Mouse (Mus musculus): Measurements from ENCODE around the gene Sec24c. TPM values are rescaled to one million over a fixed set of nuclear protein-coding genes. Genes with fewer than 3 reads are reported as not detected.

The Sec24c gene
- total and polyA plus RNA-seq, 3 experiments: 98.2 to 133 (median 106) TPM

DNA sequence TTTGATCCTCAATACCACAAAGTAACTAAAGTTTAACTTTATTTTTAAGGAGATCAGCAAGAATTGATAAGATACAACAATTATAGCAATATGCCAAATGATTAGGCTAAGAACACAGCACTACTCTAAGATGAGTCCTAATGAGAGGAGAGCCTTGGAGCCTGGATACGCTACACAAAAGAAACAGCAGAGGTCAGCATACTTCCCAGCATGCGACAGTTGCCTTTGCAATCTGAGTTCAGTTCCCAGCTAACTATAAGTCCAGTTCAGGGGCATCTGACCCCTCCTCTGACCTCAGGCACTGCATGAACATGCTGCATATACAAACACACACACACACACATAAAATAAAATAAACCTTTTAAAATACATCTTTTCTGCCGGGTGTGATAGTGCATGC is 28.6 kb upstream of the Sec24c start:
- DNase-seq: no peak
- WGBS: 47% methylated on average over 3 of the region's 3 CpGs
- Histone ChIP-seq H3K27me3 (ENCODE audit: control insufficient read depth, insufficient read depth, low read length) (no peaks in the 10 kb centered on the region), H3K9ac (ENCODE audit: low read depth, low read length) (no peak overlapping the region), H3K4me1 (ENCODE audit: control insufficient read depth, insufficient read depth, low read length) (no peaks in the 10 kb centered on the region; the same call in 1 of the 2 replicates), H3K79me2 (replicated peaks; ENCODE audit: control insufficient read depth, insufficient read depth, low read length) (no peaks in the 10 kb centered on the region), H3K36me3 (ENCODE audit: control insufficient read depth, insufficient read depth, low read length) (peaks cover 2% of the 10 kb centered on the region), H3K4me3 (no peak overlapping the region), H3K27ac (no peak overlapping the region)
- intact Hi-C loops (cut with DNase I): loop anchor here (10.0 kb wide), 1 partner anchor 251 kb away; the partner anchor contains the start of gene Mrps16
- TF ChIP-seq CTCF (IDR thresholded peaks at IDR 0.05) (peak; percentile 34), EP300 (IDR thresholded peaks at IDR 0.05; ENCODE audit: insufficient read depth, low read depth, low read length) (no peak)

DNA sequence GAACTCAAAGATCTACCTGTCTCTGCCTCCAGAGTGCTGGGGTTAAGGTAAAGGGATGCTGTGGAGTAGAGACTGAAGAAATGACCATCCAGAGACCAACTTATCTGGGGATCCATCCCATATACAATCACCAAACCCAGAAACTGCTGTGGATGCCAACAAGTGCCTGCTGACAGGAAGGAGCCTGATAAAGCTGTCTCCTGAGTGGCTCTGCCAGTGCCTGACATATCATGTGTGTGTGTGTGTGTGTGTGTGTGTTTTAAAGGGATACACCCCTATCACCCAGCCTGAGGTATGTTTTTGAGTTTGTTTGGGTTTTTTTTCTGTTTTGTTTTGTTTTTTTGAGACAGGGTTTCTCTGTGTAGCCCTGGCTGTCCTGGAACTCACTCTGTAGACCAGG is 27.7 kb upstream of the Sec24c start:
- Histone ChIP-seq H3K79me2 (replicated peaks; ENCODE audit: control insufficient read depth, insufficient read depth, low read length) (no peaks in the 10 kb centered on the region), H3K9ac (ENCODE audit: low read depth, low read length) (no peak overlapping the region), H3K4me1 (ENCODE audit: control insufficient read depth, insufficient read depth, low read length) (no peaks in the 10 kb centered on the region; the same call in 1 of the 2 replicates), H3K4me3 (no peak overlapping the region), H3K27ac (no peak overlapping the region), H3K27me3 (ENCODE audit: control insufficient read depth, insufficient read depth, low read length) (no peaks in the 10 kb centered on the region), H3K36me3 (ENCODE audit: control insufficient read depth, insufficient read depth, low read length) (peaks cover 2% of the 10 kb centered on the region)
- no peak for TF ChIP-seq EP300 (IDR thresholded peaks at IDR 0.05; ENCODE audit: insufficient read depth, low read depth, low read length)
- TF ChIP-seq CTCF (IDR thresholded peaks at IDR 0.05): no peak
- TF ChIP-seq POLR2A (IDR thresholded peaks at IDR 0.05; ENCODE audit: insufficient read depth, low read depth, low read length): no peak
- intact Hi-C loops (cut with DNase I): loop anchor here (10.0 kb wide), 1 partner anchor 252 kb away; the partner anchor contains the start of gene Mrps16
- no peak for DNase-seq

DNA sequence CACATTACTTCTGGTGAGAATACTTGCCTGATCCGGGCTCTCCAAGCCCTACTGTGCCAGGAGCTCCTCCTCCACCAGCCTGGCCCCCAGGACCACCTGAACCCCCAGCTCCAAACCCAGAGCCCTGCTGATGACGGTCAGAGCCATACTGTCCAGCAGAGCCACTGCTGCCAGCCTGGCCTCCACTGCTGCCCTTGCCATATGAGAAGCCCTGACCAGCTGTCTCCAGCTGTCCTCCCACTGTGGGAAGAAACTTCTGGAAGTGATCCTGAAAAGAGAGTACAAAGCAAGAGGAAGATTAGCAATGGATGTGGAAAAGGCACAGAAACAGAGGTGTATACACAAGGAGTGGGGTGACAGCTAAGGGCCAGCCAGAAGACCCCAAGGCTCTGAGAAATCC is 23.1 kb upstream of the Sec24c start:
- Histone ChIP-seq H3K27ac (no peak overlapping the region; the same call in 1 of the 2 replicates), H3K27me3 (ENCODE audit: control insufficient read depth, insufficient read depth, low read length) (no peaks in the 10 kb centered on the region), H3K9ac (ENCODE audit: low read depth, low read length) (no peak overlapping the region), H3K79me2 (replicated peaks; ENCODE audit: control insufficient read depth, insufficient read depth, low read length) (no peaks in the 10 kb centered on the region), H3K36me3 (ENCODE audit: control insufficient read depth, insufficient read depth, low read length) (no peaks in the 10 kb centered on the region), H3K4me3 (no peak overlapping the region), H3K4me1 (ENCODE audit: control insufficient read depth, insufficient read depth, low read length) (peaks cover 3% of the 10 kb centered on the region)
- intact Hi-C loops (cut with DNase I): no loop called here
- no peak for TF ChIP-seq EP300 (IDR thresholded peaks at IDR 0.05; ENCODE audit: insufficient read depth, low read depth, low read length)
- no peak for TF ChIP-seq CTCF (IDR thresholded peaks at IDR 0.05)
- TF ChIP-seq POLR2A (IDR thresholded peaks at IDR 0.05; ENCODE audit: insufficient read depth, low read depth, low read length): no peak
- peak; percentile 33 to 59 for DNase-seq
- 78% methylated on average over 2 of the region's 2 CpGs for WGBS

DNA sequence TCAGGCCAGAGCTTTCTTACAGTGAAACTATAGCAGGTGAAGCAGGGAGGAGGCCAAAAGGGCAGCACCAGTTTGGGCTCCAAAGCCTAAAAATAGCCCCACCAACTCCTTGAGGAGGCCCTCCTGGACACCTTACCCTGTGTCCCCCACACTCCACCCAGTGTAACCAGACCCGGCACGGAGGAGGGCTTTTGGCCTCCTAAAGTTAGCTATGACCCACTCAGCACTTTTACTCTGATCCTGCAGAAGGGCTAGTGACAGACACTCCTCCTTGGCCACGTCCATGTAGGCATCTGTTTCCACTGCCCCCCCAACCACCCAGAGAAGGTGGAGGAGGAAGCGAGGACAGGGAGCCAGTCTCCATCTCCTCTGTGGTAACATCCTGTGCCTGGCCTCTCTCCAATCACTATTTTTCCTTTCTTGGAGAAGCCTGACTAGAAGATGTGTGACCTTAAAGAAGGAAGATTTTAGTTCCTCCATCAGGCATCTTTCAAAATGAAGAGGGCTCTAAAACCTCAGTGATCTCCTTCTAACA is 22.3 kb upstream of the Sec24c start:
- 48% methylated on average over 4 of the region's 4 CpGs for WGBS
- TF ChIP-seq POLR2A (IDR thresholded peaks at IDR 0.05; ENCODE audit: insufficient read depth, low read depth, low read length) (no peak), CTCF (IDR thresholded peaks at IDR 0.05) (no peak), EP300 (IDR thresholded peaks at IDR 0.05; ENCODE audit: insufficient read depth, low read depth, low read length) (no peak)
- intact Hi-C loops (cut with DNase I): no loop called here
- H3K4me3 ChIP-seq: no peak overlapping the region
- no peaks in the 10 kb centered on the region for H3K79me2 ChIP-seq (replicated peaks; ENCODE audit: control insufficient read depth, insufficient read depth, low read length)
- H3K9ac ChIP-seq (ENCODE audit: low read depth, low read length): no peak overlapping the region
- no peaks in the 10 kb centered on the region for H3K27me3 ChIP-seq (ENCODE audit: control insufficient read depth, insufficient read depth, low read length)
- peak overlapping the region; percentile 20; the same call in 1 of the 2 replicates for H3K27ac ChIP-seq
- peak in 1 of 2 experiments; percentile 19 for DNase-seq
- H3K36me3 ChIP-seq (ENCODE audit: control insufficient read depth, insufficient read depth, low read length): no peaks in the 10 kb centered on the region
- H3K4me1 ChIP-seq (ENCODE audit: control insufficient read depth, insufficient read depth, low read length): peaks cover 3% of the 10 kb centered on the region

DNA sequence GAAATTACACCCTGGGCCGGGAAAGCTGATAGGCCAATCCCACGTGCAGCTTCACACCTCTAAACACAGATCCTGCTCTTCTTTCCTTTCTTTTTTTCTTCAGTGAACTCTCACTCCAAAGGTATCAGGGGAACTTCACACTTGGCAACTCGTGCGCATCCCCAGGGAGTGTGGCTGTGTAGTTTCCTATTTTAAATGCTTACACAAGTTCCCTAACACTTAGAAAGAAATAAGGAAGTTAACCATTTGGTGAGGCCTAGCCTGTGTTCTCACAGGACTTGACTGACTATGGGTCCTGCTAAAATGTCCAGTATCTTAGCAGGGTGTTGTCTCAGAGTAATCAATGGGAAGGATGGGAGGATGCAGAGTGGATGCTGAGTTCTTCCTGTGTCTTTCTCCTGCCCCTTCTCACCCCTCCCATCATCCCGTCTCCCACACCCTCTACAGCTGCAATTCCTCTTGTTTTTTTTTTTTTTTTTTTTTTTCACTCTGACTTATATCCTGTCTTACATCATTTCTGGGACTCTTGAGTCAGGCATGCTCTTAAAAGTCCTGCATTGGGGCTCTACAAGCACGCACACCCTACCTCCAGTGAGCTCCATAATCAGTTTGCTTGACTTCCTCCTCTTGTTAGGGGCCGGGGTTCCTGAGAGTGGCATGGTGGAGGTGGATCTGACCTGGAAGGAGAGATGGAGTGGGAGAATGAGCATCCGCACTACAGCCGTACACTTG is 19.3 kb upstream of the Sec24c start:
- Histone ChIP-seq H3K27me3 (ENCODE audit: control insufficient read depth, insufficient read depth, low read length) (no peaks in the 10 kb centered on the region), H3K4me3 (no peak overlapping the region), H3K9ac (ENCODE audit: low read depth, low read length) (no peak overlapping the region), H3K79me2 (replicated peaks; ENCODE audit: control insufficient read depth, insufficient read depth, low read length) (no peaks in the 10 kb centered on the region), H3K36me3 (ENCODE audit: control insufficient read depth, insufficient read depth, low read length) (no peaks in the 10 kb centered on the region), H3K4me1 (ENCODE audit: control insufficient read depth, insufficient read depth, low read length) (peaks cover 3% of the 10 kb centered on the region), H3K27ac (peak overlapping the region; percentile 5)
- 45% methylated on average over 9 of the region's 9 CpGs for WGBS
- TF ChIP-seq POLR2A (IDR thresholded peaks at IDR 0.05; ENCODE audit: insufficient read depth, low read depth, low read length): no peak
- TF ChIP-seq CTCF (IDR thresholded peaks at IDR 0.05): no peak
- no peak for TF ChIP-seq EP300 (IDR thresholded peaks at IDR 0.05; ENCODE audit: insufficient read depth, low read depth, low read length)
- DNase-seq: no peak
- intact Hi-C loops (cut with DNase I): no loop called here

DNA sequence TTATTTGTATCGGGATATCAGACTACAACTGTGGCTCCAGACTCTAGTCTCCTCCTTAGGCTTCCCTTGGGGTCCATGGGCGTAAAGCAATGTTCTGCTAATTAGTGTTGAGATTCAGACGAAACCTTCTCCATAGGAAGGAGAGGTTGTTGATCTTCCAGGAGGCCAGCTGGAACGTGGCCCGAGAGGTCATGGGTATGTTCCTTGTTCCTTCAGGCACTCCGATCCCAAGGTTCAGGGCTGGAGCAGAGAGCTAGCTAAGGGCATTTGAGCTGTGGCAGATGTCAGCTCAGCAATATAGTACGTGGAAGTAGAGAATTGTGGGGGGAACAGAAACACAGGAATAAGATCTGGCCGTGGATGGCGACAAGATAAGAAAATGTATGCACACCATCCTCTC is 18.4 kb upstream of the Sec24c start:
- Histone ChIP-seq H3K4me3 (no peak overlapping the region), H3K79me2 (replicated peaks; ENCODE audit: control insufficient read depth, insufficient read depth, low read length) (no peaks in the 10 kb centered on the region), H3K4me1 (ENCODE audit: control insufficient read depth, insufficient read depth, low read length) (peaks cover 3% of the 10 kb centered on the region), H3K9ac (ENCODE audit: low read depth, low read length) (no peak overlapping the region), H3K36me3 (ENCODE audit: control insufficient read depth, insufficient read depth, low read length) (no peaks in the 10 kb centered on the region), H3K27ac (peak overlapping the region; percentile 5; the same call in 1 of the 2 replicates), H3K27me3 (ENCODE audit: control insufficient read depth, insufficient read depth, low read length) (no peaks in the 10 kb centered on the region)
- intact Hi-C loops (cut with DNase I): no loop called here
- DNase-seq: no peak
- 41% methylated on average over 9 of the region's 9 CpGs for WGBS
- TF ChIP-seq EP300 (IDR thresholded peaks at IDR 0.05; ENCODE audit: insufficient read depth, low read depth, low read length) (no peak), POLR2A (IDR thresholded peaks at IDR 0.05; ENCODE audit: insufficient read depth, low read depth, low read length) (no peak), CTCF (IDR thresholded peaks at IDR 0.05) (no peak)
